23 mouse cellular contexts compared by ENCODE assay signal in the genomic region with DNA sequence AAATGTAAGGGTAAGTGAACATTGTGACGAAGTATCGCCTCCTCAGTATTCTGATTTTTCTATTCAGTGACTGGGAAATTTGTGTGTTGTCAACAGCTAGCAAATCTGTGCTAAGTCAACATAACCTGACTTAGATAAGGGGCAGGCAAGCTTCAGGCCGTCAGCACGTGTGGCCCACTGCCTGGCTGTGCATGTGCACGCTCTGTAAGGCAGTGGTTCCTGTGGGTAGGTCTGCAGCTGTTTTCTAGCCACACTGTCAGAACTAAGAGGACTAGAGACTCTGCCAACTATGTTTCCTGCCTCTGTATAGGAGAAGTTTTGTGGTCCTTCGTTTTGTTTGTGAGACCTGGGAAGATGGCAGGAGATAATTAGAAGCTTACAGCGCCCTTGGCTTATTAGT. TPM values are rescaled to one million over a fixed set of nuclear protein-coding genes. Genes with fewer than 3 reads are reported as not detected.
DNase-seq lines count a peak whose midpoint lies in the region; ATAC-seq lines count a peak whose summit lies in the region.
"Had no signal": no experiment of that assay in that cellular context is flagged by ENCODE, and none has a peak within 500 bp of the region (broad histone marks: within the 10 kb centered on the region; RNA-seq: fewer than 3 reads in every experiment).

No protein-coding gene starts in this region.

- H3K4me1 ChIP-seq in stomach, embryonic 14.5 days (ENCODE audit: control insufficient read depth, insufficient read depth, low read length): no peaks in the 10 kb centered on the region
- H3K4me1 ChIP-seq in midbrain, embryonic 16.5 days (ENCODE audit: control insufficient read depth, insufficient read depth, low read length): no peaks in the 10 kb centered on the region
- H3K4me1 ChIP-seq: embryonic facial prominence, embryonic 12.5 days; hindbrain, embryonic 12.5 days; kidney, embryonic 15.5 days; limb, embryonic 13.5 days; midbrain, embryonic 12.5 days; neural tube, embryonic 13.5 days had no signal

- H3K4me3 ChIP-seq in stomach, embryonic 14.5 days (ENCODE audit: low read depth, low read length): no peak overlapping the region
- H3K4me3 ChIP-seq in midbrain, embryonic 16.5 days (ENCODE audit: low read depth, low read length): no peak overlapping the region
- H3K4me3 ChIP-seq: embryonic facial prominence, embryonic 12.5 days; erythroblast, embryonic 14.5 days; heart, adult 2 months; heart, embryonic 15.5 days; hindbrain, embryonic 12.5 days; kidney, embryonic 15.5 days; limb, embryonic 13.5 days; midbrain, embryonic 12.5 days; neural tube, embryonic 13.5 days had no signal

- no peaks in the 10 kb centered on the region for H3K27me3 ChIP-seq in stomach, embryonic 14.5 days (ENCODE audit: control insufficient read depth, insufficient read depth, low read length)
- no peaks in the 10 kb centered on the region for H3K27me3 ChIP-seq in midbrain, embryonic 16.5 days (ENCODE audit: control insufficient read depth, insufficient read depth, low read depth, low read length)
- H3K27me3 ChIP-seq: embryonic facial prominence, embryonic 12.5 days; heart, embryonic 15.5 days; hindbrain, embryonic 12.5 days; kidney, embryonic 15.5 days; limb, embryonic 13.5 days; midbrain, embryonic 12.5 days; neural tube, embryonic 13.5 days had no signal

- no peak overlapping the region for H3K9ac ChIP-seq in stomach, embryonic 14.5 days (replicated peaks; ENCODE audit: low read depth, low read length)
- no peak overlapping the region for H3K9ac ChIP-seq in midbrain, embryonic 16.5 days (ENCODE audit: low read depth, low read length)
- H3K9ac ChIP-seq: embryonic facial prominence, embryonic 12.5 days; heart, embryonic 15.5 days; hindbrain, embryonic 12.5 days; kidney, embryonic 15.5 days; limb, embryonic 13.5 days; lung, embryonic 14.5 days; midbrain, embryonic 12.5 days; neural tube, embryonic 13.5 days had no signal

- ATAC-seq in common myeloid progenitor, adult 5-6 weeks (replicated peaks; ENCODE audit: low read depth, poor library complexity, severe bottlenecking): peak; percentile 63
- ATAC-seq in stomach, embryonic 14.5 days (ENCODE audit: insufficient number of reproducible peaks, insufficient read depth, low FRiP score, low read depth): peak; percentile 61; the same call in 1 of the 2 replicates
- no peak for ATAC-seq in midbrain, embryonic 16.5 days
- ATAC-seq: forebrain, embryonic 14.5 days; inflammation-experienced regulatory T-cells, adult 6 months had no signal

- 69% methylated on average over 7 of the region's 7 CpGs for WGBS in stomach, embryonic 14.5 days
- 89% methylated on average over 7 of the region's 7 CpGs for WGBS in midbrain, embryonic 16.5 days

- no peak overlapping the region for H3K4me2 ChIP-seq in stomach, embryonic 14.5 days (replicated peaks; ENCODE audit: low read depth, low read length)
- H3K4me2 ChIP-seq in midbrain, embryonic 16.5 days (ENCODE audit: low read length): no peak overlapping the region
- H3K4me2 ChIP-seq: embryonic facial prominence, embryonic 12.5 days; heart, embryonic 15.5 days; hindbrain, embryonic 12.5 days; kidney, embryonic 15.5 days; limb, embryonic 13.5 days; lung, embryonic 14.5 days; midbrain, embryonic 12.5 days; neural tube, embryonic 13.5 days had no signal

- no peaks in the 10 kb centered on the region for H3K36me3 ChIP-seq in stomach, embryonic 14.5 days (ENCODE audit: control insufficient read depth, insufficient read depth, low read length)
- H3K36me3 ChIP-seq in midbrain, embryonic 16.5 days (ENCODE audit: control insufficient read depth, insufficient read depth, low read length): no peaks in the 10 kb centered on the region
- H3K36me3 ChIP-seq: embryonic facial prominence, embryonic 12.5 days; heart, embryonic 15.5 days; hindbrain, embryonic 12.5 days; kidney, embryonic 15.5 days; limb, embryonic 13.5 days; midbrain, embryonic 12.5 days; neural tube, embryonic 13.5 days had no signal

- no peak overlapping the region for H3K27ac ChIP-seq in stomach, embryonic 14.5 days (ENCODE audit: low read length)
- no peak overlapping the region for H3K27ac ChIP-seq in midbrain, embryonic 16.5 days (ENCODE audit: low read length)
- H3K27ac ChIP-seq: embryonic facial prominence, embryonic 12.5 days; heart, adult 2 months; heart, embryonic 15.5 days; hindbrain, embryonic 12.5 days; kidney, embryonic 15.5 days; limb, embryonic 13.5 days; macrophage; midbrain, embryonic 12.5 days; neural tube, embryonic 13.5 days had no signal

- DNase-seq in T-cell, adult 2 months (ENCODE audit: low spot score): peak; percentile 12
- DNase-seq in thymus, postnatal 14 days: peak; percentile 63
- DNase-seq in kidney, postnatal 25 days: no peak
- DNase-seq in lung, postnatal 10 days: no peak
- DNase-seq: adrenal gland, adult 2 months; cerebellum, adult 8-10 months; gastrocnemius, postnatal 25 days; heart, adult 2 months; lung, embryonic 14.5 days had no signal

- H3K9me3 ChIP-seq in stomach, embryonic 14.5 days (ENCODE audit: control insufficient read depth, low read depth, low read length): no peaks in the 10 kb centered on the region
- H3K9me3 ChIP-seq in midbrain, embryonic 16.5 days (replicated peaks; ENCODE audit: control insufficient read depth, low read length, poor library complexity, severe bottlenecking): no peaks in the 10 kb centered on the region
- H3K9me3 ChIP-seq: embryonic facial prominence, embryonic 12.5 days; heart, embryonic 15.5 days; hindbrain, embryonic 12.5 days; kidney, embryonic 15.5 days; limb, embryonic 13.5 days; midbrain, embryonic 12.5 days; neural tube, embryonic 13.5 days had no signal

RNA-seq across cellular contexts. Expression of gene Atp1b1, which starts 31.9 kb away (rescaled TPM):
- total RNA-seq in common myeloid progenitor, adult 5-6 weeks (2017): 1.4 and 2.3 TPM in 2 replicates
- polyA plus RNA-seq in stomach, embryonic 14.5 days (2014; fragmentation: Nextera tagmentation; extraction: Ambion mirVana): 76.9 and 93.2 TPM in 2 replicates
- polyA plus RNA-seq in midbrain, embryonic 16.5 days (2015; fragmentation: Nextera tagmentation; extraction: Ambion mirVana): 238 and 311 TPM in 2 replicates
- polyA plus RNA-seq: erythroblast, embryonic 14.5 days had no signal

Comparison
In these comparisons a context has a peak if more than half of its experiments do, and no peak if none do; other contexts are left out.
1. DNase-seq: peak in T-cell, adult 2 months (single experiment) and thymus, postnatal 14 days (single experiment); none in kidney, postnatal 25 days (0 of 2) and lung, postnatal 10 days (single experiment).